Mouse (Mus musculus): ENCODE results near the gene Fsd1l.

- TF ChIP-seq CTCF (IDR thresholded peaks at IDR 0.05; ENCODE audit: low read depth) (no peak), EP300 (IDR thresholded peaks at IDR 0.05; ENCODE audit: low read depth) (no peak)
These were observed 42.3 kb upstream of the Fsd1l start for GRCm38 (mm10) chr4:53588936-53589335.
